25 mouse cellular contexts compared by ENCODE assay signal in the genomic region with DNA sequence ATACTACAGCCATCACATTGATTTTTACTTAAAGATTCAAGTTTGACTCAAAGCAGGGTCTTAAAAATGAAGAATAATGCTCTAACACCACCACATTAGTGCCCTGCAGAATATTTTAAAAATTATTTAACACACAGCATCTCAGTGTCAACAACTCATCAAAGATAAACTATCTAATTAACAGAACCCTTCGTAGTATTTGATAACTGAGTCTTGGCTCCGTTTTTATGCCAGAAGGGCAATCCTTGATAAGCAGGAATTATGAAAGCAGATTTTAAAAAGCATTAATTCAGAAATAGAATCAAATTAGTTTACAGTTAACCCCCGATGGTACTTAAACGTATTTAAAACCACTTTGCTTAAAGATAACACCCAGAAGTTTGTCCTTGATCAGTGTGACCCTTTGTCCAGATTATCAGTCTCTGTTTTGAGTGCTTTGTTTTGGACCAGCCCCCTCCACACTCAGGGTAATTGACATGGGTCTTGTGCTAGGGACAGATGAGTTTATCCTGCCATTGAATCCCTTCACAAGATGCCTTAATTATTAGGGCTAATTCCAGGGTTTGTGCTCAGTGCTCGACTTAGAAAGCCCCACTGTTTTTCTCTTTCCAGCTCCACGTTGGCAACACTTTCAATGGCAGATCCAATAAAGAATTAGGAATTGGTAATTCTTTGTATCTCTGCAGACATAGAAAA.
DNase-seq lines count a peak whose midpoint lies in the region; ATAC-seq lines count a peak whose summit lies in the region.
"Had no signal": no experiment of that assay in that cellular context is flagged by ENCODE, and none has a peak within 500 bp of the region (broad histone marks: within the 10 kb centered on the region; RNA-seq: fewer than 3 reads in every experiment).

No protein-coding gene starts in this region.

- peak; percentile 57 for DNase-seq in forebrain, embryonic 14.5 days (ENCODE audit: low spot score)
- no peak for DNase-seq in forebrain, embryonic 10.5 days (ENCODE audit: extremely low spot score, low spot score)
- peak; percentile 44 for DNase-seq in midbrain, embryonic 11.5 days (ENCODE audit: low spot score, missing footprints)
- DNase-seq: adrenal gland, adult 8-10 months; adrenal gland, postnatal 14 days; adrenal gland, postnatal 36 days; B cell, adult 2 months; cerebellum, adult 11 months; cerebellum, adult 18-20 months; cerebellum, adult 8-10 months; cerebellum, adult 9-11 months; cerebellum, postnatal 14 days; cerebellum, postnatal 36 days; embryo, embryonic 11 days had no signal

- H3K36me3 ChIP-seq in forebrain, embryonic 14.5 days (ENCODE audit: control insufficient read depth, insufficient read depth, low read length) = no peaks in the 10 kb centered on the region
- no peaks in the 10 kb centered on the region for H3K36me3 ChIP-seq in forebrain, embryonic 13.5 days (ENCODE audit: poor library complexity, severe bottlenecking)
- H3K36me3 ChIP-seq in forebrain, embryonic 16.5 days (ENCODE audit: control insufficient read depth, insufficient read depth) = no peaks in the 10 kb centered on the region
- H3K36me3 ChIP-seq in forebrain, embryonic 10.5 days (replicated peaks) = no peaks in the 10 kb centered on the region
- no peaks in the 10 kb centered on the region for H3K36me3 ChIP-seq in midbrain, embryonic 11.5 days (ENCODE audit: control insufficient read depth, insufficient read depth, low read length)
- no peaks in the 10 kb centered on the region for H3K36me3 ChIP-seq in midbrain, embryonic 13.5 days
- H3K36me3 ChIP-seq: embryonic facial prominence, embryonic 13.5 days; embryonic facial prominence, embryonic 15.5 days; G1E had no signal

- H3K4me1 ChIP-seq in forebrain, embryonic 14.5 days (ENCODE audit: control insufficient read depth, insufficient read depth, low read length) = 0 out of 2 replicates have a peak, but pooled peaks cover 3% of the 10 kb centered on the region
- H3K4me1 ChIP-seq in forebrain, embryonic 13.5 days = no peaks in the 10 kb centered on the region
- peaks cover 3% of the 10 kb centered on the region; the same call in 1 of the 2 replicates for H3K4me1 ChIP-seq in forebrain, embryonic 16.5 days (replicated peaks; ENCODE audit: control insufficient read depth, insufficient read depth, low read length)
- no peaks in the 10 kb centered on the region for H3K4me1 ChIP-seq in forebrain, embryonic 10.5 days
- no peaks in the 10 kb centered on the region for H3K4me1 ChIP-seq in midbrain, embryonic 11.5 days (ENCODE audit: control insufficient read depth, insufficient read depth, low read length)
- no peaks in the 10 kb centered on the region for H3K4me1 ChIP-seq in midbrain, embryonic 13.5 days (replicated peaks)
- H3K4me1 ChIP-seq: embryonic facial prominence, embryonic 13.5 days; embryonic facial prominence, embryonic 15.5 days had no signal

- no peak for ATAC-seq in forebrain, embryonic 14.5 days
- ATAC-seq in forebrain, embryonic 13.5 days = no peak
- peak; percentile 62 for ATAC-seq in forebrain, embryonic 16.5 days
- ATAC-seq in midbrain, embryonic 11.5 days (ENCODE audit: low FRiP score) = no peak
- no peak for ATAC-seq in midbrain, embryonic 13.5 days
- ATAC-seq: activated CD4-positive, CD25-positive, alpha-beta regulatory T cell, adult 4 months; CD4-positive, CD25-positive, alpha-beta regulatory T cell, adult 4 months; Patski had no signal

- WGBS in forebrain, embryonic 14.5 days = 37% methylated on average over 6 of the region's 6 CpGs
- 36% methylated on average over 6 of the region's 6 CpGs for WGBS in forebrain, embryonic 13.5 days
- 28% methylated on average over 6 of the region's 6 CpGs for WGBS in forebrain, embryonic 16.5 days
- 56% methylated on average over 6 of the region's 6 CpGs for WGBS in forebrain, embryonic 10.5 days
- 55% methylated on average over 6 of the region's 6 CpGs for WGBS in midbrain, embryonic 11.5 days
- 46% methylated on average over 6 of the region's 6 CpGs for WGBS in midbrain, embryonic 13.5 days

- no peaks in the 10 kb centered on the region for H3K9me3 ChIP-seq in forebrain, embryonic 14.5 days (replicated peaks; ENCODE audit: control insufficient read depth, low read length)
- H3K9me3 ChIP-seq in forebrain, embryonic 13.5 days (replicated peaks) = no peaks in the 10 kb centered on the region
- no peaks in the 10 kb centered on the region for H3K9me3 ChIP-seq in forebrain, embryonic 16.5 days (ENCODE audit: control insufficient read depth, low read length)
- no peaks in the 10 kb centered on the region for H3K9me3 ChIP-seq in forebrain, embryonic 10.5 days
- H3K9me3 ChIP-seq in midbrain, embryonic 11.5 days (ENCODE audit: control insufficient read depth, low read length) = no peaks in the 10 kb centered on the region
- no peaks in the 10 kb centered on the region for H3K9me3 ChIP-seq in midbrain, embryonic 13.5 days
- H3K9me3 ChIP-seq: embryonic facial prominence, embryonic 13.5 days; embryonic facial prominence, embryonic 15.5 days; G1E had no signal

- H3K9ac ChIP-seq in forebrain, embryonic 14.5 days (ENCODE audit: low read length) = no peak overlapping the region
- no peak overlapping the region for H3K9ac ChIP-seq in forebrain, embryonic 13.5 days
- no peak overlapping the region for H3K9ac ChIP-seq in forebrain, embryonic 16.5 days (replicated peaks; ENCODE audit: low read depth, low read length)
- no peak overlapping the region for H3K9ac ChIP-seq in midbrain, embryonic 11.5 days (ENCODE audit: low read length)
- H3K9ac ChIP-seq in midbrain, embryonic 13.5 days (replicated peaks) = no peak overlapping the region
- H3K9ac ChIP-seq: embryonic facial prominence, embryonic 13.5 days; embryonic facial prominence, embryonic 15.5 days had no signal

- H3K4me2 ChIP-seq in forebrain, embryonic 14.5 days (ENCODE audit: low read length) = no peak overlapping the region
- no peak overlapping the region for H3K4me2 ChIP-seq in forebrain, embryonic 13.5 days
- no peak overlapping the region for H3K4me2 ChIP-seq in forebrain, embryonic 16.5 days (ENCODE audit: low read length)
- no peak overlapping the region for H3K4me2 ChIP-seq in midbrain, embryonic 11.5 days
- H3K4me2 ChIP-seq in midbrain, embryonic 13.5 days (replicated peaks) = no peak overlapping the region
- H3K4me2 ChIP-seq: embryonic facial prominence, embryonic 13.5 days; embryonic facial prominence, embryonic 15.5 days had no signal

- no peak overlapping the region for H3K27ac ChIP-seq in forebrain, embryonic 14.5 days (ENCODE audit: low read depth, low read length)
- H3K27ac ChIP-seq in forebrain, embryonic 13.5 days = no peak overlapping the region
- H3K27ac ChIP-seq in forebrain, embryonic 16.5 days (ENCODE audit: low read length) = peak overlapping the region; percentile 56
- H3K27ac ChIP-seq in forebrain, embryonic 10.5 days = no peak overlapping the region
- H3K27ac ChIP-seq in midbrain, embryonic 11.5 days (ENCODE audit: low read depth, low read length) = no peak overlapping the region
- H3K27ac ChIP-seq in midbrain, embryonic 13.5 days = no peak overlapping the region
- H3K27ac ChIP-seq: embryonic facial prominence, embryonic 13.5 days; embryonic facial prominence, embryonic 15.5 days had no signal

- no peak overlapping the region for H3K4me3 ChIP-seq in forebrain, embryonic 14.5 days (ENCODE audit: low read depth, low read length)
- H3K4me3 ChIP-seq in forebrain, embryonic 13.5 days = no peak overlapping the region
- no peak overlapping the region for H3K4me3 ChIP-seq in forebrain, embryonic 16.5 days (replicated peaks; ENCODE audit: low read length)
- no peak overlapping the region for H3K4me3 ChIP-seq in forebrain, embryonic 10.5 days
- H3K4me3 ChIP-seq in midbrain, embryonic 11.5 days (ENCODE audit: low read depth, low read length) = no peak overlapping the region
- H3K4me3 ChIP-seq in midbrain, embryonic 13.5 days (replicated peaks) = no peak overlapping the region
- H3K4me3 ChIP-seq: embryonic facial prominence, embryonic 13.5 days; embryonic facial prominence, embryonic 15.5 days; erythroblast, embryonic 14.5 days had no signal

- no peaks in the 10 kb centered on the region for H3K27me3 ChIP-seq in forebrain, embryonic 14.5 days (replicated peaks; ENCODE audit: control insufficient read depth, insufficient read depth, low read length)
- H3K27me3 ChIP-seq in forebrain, embryonic 13.5 days = no peaks in the 10 kb centered on the region
- H3K27me3 ChIP-seq in forebrain, embryonic 16.5 days (replicated peaks; ENCODE audit: control insufficient read depth, insufficient read depth, low read length) = no peaks in the 10 kb centered on the region
- H3K27me3 ChIP-seq in forebrain, embryonic 10.5 days (ENCODE audit: poor library complexity, severe bottlenecking) = no peaks in the 10 kb centered on the region
- H3K27me3 ChIP-seq in midbrain, embryonic 11.5 days (ENCODE audit: control insufficient read depth, insufficient read depth, low read length) = no peaks in the 10 kb centered on the region
- no peaks in the 10 kb centered on the region for H3K27me3 ChIP-seq in midbrain, embryonic 13.5 days
- H3K27me3 ChIP-seq: CH12.LX; embryonic facial prominence, embryonic 13.5 days; embryonic facial prominence, embryonic 15.5 days had no signal
